Mouse (Mus musculus) frontal cortex, postnatal 25 days (tissue): Measurements from ENCODE around the gene Clic6.

Experiments
- DNase-seq, 2 experiments: peaks; one replicate each; pipeline ENCODE4 v3.0.0; 2022; ENCODE audit warnings: low spot score in 2 of 2

The Clic6 gene

DNA sequence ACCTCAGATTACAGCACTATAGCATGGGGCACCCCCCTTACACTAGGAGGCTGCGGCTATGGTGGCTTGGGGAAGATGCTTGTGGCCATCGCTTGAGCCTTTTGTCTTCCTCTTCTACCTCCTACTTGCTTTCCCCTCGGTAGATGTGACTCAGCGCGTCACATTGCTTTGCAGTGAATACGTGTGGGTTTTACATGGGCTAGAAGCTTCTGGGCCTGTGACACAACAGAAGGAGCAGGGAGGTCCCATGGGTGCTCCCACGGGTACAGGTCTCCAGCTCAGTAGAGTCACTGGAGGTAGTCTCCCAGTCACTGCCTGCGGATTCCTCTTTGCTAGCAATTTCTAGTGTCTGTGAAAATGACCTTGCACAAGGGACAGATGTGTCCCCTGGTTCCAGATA lies 39.1 kb downstream of the Clic6 start:
- no peak for DNase-seq

- DNase-seq = no peak
These were observed 40.4 kb downstream of the Clic6 start for GRCm38 (mm10) chr16:92525919-92526318.

GRCm38 (mm10) chr16:92535258-92535657 lies 49.7 kb downstream of the Clic6 start:
- no peak for DNase-seq

DNA sequence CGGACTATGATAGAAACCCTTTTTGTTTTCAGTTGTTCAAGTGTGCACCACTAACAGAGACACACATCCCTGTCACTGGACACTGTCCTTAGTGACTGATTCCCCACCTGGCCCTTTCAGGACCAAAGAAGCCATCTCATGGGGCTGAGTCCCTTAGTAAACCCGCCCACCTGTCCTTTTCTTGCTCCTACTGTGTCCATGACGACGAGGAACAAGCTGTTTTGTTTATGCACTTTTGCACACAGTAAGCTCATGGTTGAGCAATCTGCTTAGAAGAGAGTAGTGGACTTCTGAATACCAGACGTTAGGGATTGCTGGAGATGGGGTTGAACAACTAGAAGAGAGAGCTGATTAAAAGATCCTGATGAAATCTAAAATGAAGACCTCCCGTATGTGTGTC lies 52.8 kb downstream of the Clic6 start:
- no peak for DNase-seq

DNA sequence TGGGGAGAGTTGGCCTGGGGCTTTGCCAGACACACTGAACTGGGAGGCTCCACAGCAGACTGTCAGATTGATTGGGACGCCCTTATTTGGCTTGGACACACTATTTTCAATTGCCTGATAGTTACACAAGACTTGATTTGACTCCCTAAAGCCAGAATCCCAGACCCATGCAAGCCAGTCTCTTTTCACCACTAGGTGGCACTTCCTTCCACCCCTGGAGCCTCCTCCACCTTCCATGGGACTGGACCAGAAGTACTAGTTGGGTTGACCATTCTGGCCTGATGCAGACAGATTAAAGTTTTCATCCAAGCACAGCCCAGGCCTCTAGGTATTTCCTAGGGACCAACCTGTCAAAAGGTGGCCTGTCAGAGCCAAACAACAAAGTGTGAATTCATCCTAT lies 58.7 kb downstream of the Clic6 start:
- DNase-seq = no peak

DNA sequence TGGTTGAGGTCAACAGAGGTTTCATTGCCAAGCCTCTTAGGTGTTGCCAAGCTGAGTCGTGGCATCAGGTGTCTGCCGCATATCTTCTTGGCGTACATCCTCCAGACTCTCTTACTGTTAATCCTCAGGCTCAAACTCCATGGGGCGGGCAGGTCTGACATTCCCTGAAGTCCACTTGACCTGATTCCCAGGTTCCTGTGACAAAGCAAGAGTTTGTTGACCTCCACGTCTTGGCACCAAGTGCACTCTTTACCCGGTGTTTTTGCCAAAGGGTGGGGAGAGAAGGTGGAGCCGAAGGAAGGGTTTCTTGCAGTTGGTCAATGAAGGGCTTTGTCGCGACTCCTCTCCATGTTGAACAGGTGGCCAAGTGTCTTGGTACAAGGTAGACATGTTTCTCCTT lies 63.1 kb downstream of the Clic6 start:
- no peak for DNase-seq

GRCm38 (mm10) chr16:92551266-92552105 lies 66.0 kb downstream of the Clic6 start:
- no peak for DNase-seq

DNA sequence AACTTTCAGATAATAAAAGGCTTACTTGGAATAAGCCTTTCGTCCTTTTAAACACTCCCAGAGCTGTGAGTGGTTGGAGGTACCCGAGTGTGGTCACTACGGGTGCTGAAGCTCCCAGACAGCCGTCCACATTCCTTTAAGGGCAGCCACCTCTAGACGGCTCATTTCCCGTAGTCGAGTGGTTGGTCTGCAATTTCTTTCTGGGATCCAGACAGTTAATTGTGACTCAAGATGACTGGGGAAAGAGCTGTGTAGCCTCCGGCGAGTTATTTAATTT lies 66.5 kb downstream of the Clic6 start:
- DNase-seq = no peak

DNA sequence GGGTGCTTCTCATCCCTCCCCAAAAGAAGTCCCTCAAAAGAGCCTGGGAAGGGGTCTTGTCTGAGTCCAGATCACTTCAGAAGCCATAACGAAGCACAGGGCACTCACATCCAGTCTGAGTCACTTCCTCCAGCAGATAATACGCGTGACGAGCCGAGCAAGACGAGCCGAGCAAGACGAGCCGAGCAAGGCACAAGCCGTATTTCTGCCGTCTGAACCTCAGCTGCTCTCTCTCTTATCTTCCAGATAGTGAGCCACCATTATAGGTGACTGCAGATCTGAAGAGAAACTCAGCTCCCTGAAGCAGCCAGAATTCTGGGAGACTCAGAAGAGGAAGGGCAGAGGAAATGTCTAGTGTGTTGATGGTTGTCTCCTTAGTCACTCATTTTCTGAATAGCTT lies 67.3 kb downstream of the Clic6 start:
- DNase-seq = no peak

- no peak for DNase-seq
These were observed 69.5 kb downstream of the Clic6 start for GRCm38 (mm10) chr16:92555051-92555450.

- DNase-seq = no peak
These were observed 79.8 kb downstream of the Clic6 start for GRCm38 (mm10) chr16:92565291-92565690.

DNA sequence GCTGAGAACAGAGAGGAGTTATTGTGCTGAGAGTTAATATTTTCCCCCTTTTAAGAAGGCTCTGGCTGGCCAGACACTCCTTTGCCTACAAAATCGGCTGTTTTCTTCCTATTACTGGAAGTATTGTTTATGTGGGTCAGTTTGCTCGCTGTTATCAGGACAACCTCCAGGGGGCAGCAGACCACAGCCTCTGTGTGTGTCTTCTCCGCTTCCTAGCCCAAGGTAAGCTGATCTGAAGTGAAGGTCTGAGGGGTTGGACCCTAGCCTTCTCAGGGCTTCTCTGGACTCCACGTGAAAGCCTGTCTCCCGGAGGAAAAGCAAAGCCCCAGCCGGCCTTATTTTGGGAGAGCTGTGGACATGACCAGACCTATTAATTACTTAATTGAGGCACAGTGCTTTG lies 80.2 kb downstream of the Clic6 start:
- peak; percentile 86 to 93 for DNase-seq

DNA sequence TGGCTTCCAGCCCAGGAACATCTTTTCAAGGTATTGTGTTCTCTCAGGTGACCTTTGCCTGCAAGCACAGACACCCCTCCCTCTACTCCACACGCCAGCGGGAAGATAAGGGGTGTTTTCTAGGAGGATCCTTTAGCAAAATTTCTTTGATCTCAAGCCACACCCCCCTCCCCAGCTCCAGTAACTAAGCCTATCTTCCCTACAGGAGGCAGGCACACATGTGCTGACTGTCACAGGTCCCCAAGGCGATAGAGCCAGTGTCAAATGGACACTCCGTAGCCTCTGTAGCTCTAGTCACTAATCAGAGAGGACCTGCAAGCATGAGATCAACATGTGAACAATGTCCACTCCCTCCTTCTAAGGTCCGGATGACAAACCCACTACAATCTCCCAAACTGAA lies 80.6 kb downstream of the Clic6 start:
- DNase-seq = no peak

DNA sequence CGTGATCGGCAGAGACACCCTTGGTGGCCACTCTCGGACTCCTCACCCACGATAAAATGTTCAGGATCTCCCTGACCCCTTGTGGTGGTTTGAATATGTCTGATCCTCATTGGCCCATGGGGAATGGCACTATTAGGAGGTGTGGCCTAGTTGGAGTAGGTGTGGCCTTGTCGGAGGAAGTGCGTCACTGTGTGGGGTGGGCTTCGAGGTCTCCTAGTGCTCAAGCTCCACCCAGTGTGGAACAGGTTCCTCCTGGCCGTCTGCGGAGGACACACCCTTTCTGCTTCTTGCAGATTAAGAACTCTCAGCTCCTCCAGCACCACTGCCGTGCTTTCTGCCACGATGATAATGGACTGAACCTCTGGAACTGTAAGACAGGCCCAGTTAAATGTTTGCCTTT lies 85.7 kb downstream of the Clic6 start:
- no peak for DNase-seq

DNA sequence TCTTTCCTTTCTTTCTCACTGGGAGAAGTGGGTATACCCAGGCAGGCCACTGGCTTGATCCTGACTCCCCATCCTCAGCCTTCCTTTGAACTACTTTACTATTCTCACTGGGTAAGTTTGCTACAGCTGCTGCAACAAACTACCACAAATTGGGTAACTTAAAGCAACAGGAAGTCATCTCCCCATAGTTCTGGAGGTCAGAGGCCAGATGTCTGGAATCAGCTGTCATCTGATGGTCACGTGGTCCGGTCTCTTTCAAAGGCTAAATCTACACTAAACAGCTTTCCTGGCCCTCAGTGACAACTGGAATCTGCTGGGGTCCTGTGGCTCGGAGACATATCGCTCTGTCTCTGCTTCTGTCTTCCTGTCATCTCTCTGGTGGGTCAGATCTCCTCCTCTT lies 87.7 kb downstream of the Clic6 start:
- DNase-seq = no peak

DNA sequence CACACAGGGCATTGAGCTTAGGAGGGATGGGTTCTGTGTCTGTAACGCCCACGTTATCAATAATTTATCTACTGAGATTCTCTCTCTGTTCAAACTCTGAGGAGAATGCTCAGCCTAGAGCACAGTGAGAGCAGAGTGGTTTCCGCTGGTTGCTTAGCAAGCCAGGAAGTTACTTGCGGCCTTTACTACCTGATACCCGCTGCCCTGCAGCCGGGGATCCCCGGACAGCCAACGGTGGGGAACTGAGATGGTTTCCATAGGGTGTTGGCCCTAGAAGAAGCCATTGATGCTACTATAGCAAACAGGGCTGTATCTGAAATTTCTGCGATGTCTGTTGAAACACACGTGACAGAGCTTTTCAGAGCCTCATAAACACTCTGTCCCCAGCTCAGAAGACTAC lies 90.3 kb downstream of the Clic6 start:
- no peak for DNase-seq

DNA sequence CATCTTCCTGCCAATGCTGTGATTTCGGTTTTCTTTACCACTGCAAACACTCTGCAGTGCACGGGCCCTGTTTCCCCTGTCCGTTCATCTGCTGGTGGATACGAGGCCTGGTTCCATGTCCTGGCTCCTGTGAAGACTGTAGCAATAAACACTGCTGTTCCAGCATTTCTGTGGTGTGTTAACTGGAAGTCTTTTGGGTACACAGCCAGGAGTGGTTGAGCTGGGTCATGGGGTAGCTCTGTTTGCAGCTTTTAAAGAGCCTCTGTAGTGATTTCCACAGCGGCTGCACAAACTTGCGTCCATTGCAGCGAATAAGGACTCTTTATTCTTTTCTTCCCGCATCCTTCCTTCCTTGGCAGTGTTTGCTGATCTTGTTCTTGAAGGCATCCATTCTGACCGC lies 91.8 kb downstream of the Clic6 start:
- no peak for DNase-seq

DNA sequence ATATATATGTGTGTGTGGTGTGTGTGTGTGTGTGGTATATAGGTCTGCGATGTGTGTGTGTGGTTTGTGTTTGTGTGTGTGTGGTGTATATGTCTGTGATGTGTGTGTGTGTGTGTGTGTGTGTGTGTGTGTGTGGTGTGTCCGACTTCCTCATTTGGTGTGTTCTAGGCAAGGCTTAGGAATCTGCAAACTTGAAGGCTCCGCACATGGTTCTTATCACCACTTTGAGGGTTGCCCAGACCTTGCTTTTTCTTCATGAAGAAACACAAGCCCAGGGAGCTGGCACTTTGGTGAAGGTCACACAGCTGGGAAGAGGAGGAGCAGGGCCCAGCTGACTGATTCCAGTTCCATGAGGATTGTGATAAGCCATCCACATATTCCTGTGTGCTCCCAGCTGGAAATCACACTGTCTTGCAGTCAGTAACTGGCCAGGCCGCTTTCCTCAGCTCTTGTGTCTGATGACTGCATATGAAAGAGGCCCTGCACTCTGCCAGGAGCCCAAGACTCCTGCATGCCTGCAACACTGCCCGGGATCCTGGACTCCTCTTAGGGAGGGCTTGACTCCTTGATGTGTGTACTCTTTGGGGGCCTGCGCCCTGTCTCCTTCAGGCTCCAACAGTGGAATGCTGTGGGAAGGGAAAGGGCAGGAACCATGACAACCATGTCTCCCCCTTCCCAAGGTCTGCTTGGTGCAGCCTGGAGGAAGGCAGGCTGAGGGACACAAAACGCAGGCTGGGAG lies 93.5 kb downstream of the Clic6 start:
- no peak for DNase-seq

DNA sequence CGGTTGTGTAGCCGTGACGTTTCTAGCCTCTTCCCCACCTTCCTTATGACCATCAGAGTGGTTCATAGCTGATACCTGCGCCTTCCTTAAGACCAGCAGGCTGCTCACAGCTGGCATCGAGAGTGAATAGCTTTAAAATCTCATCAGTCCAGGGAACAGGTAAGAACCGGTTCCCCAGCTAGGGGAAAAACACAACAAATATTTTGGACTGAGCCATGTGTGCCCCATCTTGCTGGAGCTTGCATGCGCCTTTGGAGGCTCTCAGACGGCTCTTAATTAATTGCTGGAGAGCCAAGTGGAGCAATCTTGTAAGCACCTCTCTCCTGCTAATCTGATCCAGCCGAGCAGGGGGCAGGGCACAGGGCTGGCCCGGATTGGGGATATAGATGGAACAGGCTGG lies 95.4 kb downstream of the Clic6 start:
- DNase-seq = no peak

DNA sequence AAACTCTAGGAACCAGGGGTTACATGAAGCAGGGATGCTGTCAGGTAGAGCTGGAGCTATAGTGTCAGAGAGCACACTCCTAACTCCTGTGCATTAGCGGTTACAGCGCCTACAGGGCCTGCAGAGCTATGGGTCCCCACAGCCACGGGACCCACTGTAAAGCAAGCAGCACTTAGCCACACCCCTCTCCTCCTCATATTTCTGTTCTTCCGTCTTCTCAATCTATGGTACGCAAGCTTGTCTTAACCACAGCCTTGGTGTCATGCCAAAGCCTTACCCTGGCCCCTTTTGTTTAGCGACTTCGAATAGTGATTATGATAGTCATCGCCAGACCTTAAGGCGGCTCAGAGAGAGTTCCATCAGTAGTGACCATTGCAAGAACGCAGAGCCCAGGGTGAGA lies 96.2 kb downstream of the Clic6 start:
- no peak for DNase-seq

- no peak for DNase-seq
These were observed 102.3 kb downstream of the Clic6 start for GRCm38 (mm10) chr16:92587836-92588235.
